Mouse (Mus musculus): ENCODE results near the gene Zfp704.

The Zfp704 gene

DNA sequence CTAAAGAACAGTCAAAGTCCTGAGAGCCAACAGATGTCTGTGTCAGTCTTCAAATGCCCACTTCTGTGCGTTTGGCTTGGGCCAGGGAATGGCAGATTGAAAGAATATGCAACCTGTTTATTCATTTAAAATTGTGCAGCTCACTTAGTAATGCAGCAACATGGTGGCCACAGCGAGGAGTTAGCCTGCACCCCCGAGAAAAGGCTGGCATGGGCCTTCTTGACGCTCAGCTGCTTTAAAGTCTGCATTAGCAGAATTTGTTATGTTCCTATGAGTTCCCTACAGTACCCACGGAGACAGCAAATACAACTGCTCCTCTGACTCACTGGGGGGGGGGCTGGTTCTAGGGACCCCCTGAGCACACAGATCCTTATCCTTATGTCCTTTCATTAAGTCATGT is 184.2 kb downstream of the Zfp704 start:
- no peak for DNase-seq (ENCODE audit: low spot score in 2 of 2)

DNA sequence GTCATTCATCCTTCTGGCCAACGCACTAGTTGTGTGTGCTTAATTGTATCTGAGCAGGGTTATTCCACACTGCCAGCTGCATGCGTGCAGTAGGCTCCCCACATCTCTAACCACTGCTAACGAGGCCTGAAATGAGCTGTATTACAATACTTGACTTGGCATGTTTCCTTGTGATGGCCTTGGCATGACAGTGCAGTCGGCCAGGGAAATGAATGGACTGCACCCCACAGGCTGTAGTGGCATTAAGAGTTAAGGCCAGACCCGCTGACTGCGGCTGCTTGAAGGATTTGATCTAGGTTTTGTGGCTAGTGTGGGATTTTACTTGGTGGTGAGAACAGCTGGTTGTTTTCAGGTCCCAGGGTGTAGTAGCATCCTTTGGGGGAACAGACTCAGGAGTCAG is 185.2 kb downstream of the Zfp704 start:
- DNase-seq (ENCODE audit: low spot score in 2 of 2) = no peak

DNA sequence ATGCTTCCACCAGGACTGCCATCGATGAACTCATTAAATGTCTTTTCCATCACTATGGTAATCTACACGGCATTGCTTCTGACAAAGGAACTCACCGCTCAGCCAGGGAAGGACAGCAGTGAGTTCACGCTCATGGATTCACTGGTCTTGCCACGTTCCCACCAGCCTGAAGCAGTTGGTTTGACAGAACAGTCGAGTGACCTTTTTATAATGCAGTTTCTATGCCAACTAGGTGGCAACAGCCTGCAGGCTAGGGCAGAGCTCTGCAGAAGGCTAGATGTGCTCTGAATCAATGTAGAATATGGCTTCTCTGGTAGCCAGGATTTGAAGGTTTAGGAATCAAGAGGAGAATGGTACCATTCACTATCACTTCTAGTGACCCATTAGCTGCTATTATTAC is 186.2 kb downstream of the Zfp704 start:
- no peak for DNase-seq (ENCODE audit: low spot score in 2 of 2)

DNA sequence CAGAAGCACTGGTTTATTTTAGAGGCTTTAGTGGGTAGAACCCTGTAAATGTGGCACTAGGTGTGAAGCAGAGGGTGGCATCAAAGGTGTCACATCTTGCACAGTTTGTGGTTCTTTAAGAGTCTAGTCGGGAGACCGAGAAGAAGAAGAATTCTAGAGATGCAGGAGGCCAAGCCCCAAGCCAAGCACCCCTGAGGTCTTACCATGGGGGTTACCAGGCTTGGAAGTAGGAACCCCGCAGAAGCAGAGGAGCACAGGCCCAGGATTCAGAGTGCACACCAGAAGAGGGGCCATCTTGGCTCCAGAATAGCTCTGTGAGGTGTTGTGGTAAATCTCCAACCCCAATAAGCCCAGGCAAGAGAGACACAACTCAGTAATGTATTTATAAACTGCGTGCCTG is 201.0 kb downstream of the Zfp704 start:
- DNase-seq (ENCODE audit: low spot score in 2 of 2) = no peak

- no peak for DNase-seq (ENCODE audit: low spot score in 2 of 2)
These were observed 202.1 kb downstream of the Zfp704 start for GRCm38 (mm10) chr3:9407801-9408200.

DNA sequence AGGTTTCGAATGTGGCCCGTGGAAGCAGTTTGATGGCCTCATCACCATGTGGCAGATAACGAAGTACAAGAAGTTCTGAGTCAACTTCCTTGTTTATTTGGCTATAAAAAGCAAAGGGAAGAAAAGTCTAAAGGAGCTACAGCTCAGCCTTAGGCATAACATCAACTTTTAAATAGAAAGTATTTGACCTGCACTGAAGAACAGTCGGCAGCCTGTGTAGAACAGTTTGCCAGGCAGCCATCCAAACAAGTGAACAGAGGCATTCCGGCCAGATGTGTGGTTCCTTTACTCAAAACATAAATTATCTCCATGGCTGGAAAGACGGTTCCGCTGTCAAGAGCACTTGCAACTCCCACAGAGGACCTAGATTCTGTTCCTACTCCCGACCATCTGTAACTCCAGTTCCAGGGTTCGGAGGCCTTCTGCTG is 202.8 kb downstream of the Zfp704 start:
- DNase-seq (ENCODE audit: low spot score in 2 of 2) = no peak

- DNase-seq (ENCODE audit: low spot score in 2 of 2) = no peak
These were observed 204.5 kb downstream of the Zfp704 start for GRCm38 (mm10) chr3:9405341-9405740.

DNA sequence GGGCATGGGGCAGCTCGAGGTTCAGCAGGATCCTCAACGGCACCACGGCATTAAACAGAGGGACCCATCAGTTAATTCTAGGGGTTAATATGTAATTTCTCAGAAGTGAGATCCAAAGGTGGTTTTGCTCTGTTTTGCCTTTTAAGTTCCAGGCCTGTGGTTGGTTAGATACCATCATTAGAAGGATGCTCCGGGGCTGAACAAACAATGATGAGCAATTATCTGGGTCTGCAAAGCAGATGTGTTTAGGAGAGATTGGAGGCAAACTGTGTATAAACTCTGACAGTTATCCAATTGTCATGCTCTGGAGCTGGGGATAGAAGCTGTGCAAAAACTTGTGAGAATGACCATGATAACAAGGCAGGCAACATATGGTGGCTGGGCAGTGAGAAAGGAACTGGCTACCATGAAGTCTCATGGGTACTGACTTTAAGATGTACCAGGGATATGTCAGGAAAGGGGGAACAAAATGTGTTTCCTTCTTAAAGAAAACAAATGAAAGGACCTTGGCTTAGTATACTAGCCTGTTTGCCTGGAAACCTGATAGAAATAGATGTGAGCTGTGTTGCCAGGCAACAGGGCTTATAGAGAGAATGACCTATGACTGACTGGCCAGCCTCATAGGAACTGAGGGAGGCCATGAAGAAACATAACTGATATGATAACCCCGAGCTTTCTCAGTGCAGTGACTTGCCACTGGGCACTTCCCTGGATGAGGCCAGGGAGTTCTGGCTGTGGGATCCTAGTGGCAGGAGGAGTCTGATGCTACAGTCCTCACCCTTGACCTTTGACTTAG is 206.4 kb downstream of the Zfp704 start:
- no peak for DNase-seq (ENCODE audit: low spot score in 2 of 2)

- no peak for DNase-seq (ENCODE audit: low spot score in 2 of 2)
These were observed 207.0 kb downstream of the Zfp704 start for GRCm38 (mm10) chr3:9402836-9403235.

GRCm38 (mm10) chr3:9402345-9402744 is 207.5 kb downstream of the Zfp704 start:
- DNase-seq (ENCODE audit: low spot score in 2 of 2) = no peak

- no peak for DNase-seq (ENCODE audit: low spot score in 2 of 2)
These were observed 208.2 kb downstream of the Zfp704 start for GRCm38 (mm10) chr3:9401685-9402084.

- no peak for DNase-seq (ENCODE audit: low spot score in 2 of 2)
These were observed 209.0 kb downstream of the Zfp704 start for GRCm38 (mm10) chr3:9400886-9401221.

- DNase-seq (ENCODE audit: low spot score in 2 of 2) = no peak
These were observed 209.5 kb downstream of the Zfp704 start for GRCm38 (mm10) chr3:9400201-9400885.

DNA sequence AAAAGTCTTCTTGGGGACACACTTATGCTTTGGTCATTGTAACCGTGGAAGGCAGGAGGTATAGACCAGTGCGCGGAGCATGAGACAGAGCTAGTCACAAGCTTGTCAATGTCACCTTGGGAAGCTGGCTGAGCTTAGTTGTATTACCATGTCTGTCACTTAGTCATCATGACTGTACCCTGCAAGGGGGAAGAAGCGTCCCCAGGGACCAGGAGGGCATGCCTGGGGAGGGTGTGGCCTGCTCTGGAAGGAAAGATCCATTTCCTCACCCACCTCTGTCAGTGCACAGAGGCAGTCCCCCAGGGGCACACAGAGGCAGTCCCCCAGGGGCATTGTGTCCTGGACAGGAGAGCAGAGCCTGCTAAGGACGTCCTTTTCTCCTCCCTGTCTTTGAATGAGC is 211.6 kb downstream of the Zfp704 start:
- DNase-seq (ENCODE audit: low spot score in 2 of 2) = no peak

All from frontal cortex, postnatal 14 days (tissue).